Mouse (Mus musculus) myocyte (in vitro differentiated cells): ENCODE data around the gene Lrp11.

ENCODE experiments used
- CEBPB ChIP-seq: IDR thresholded peaks from 2 replicates; pipeline ENCODE4 v1.6.1; 2011; ENCODE audit warnings: mild to moderate bottlenecking, moderate library complexity; ENCODE audit not compliant: poor library complexity, insufficient read depth, severe bottlenecking
- E2F4 ChIP-seq: IDR thresholded peaks from one replicate; pipeline ENCODE4 v1.6.1; 2011; ENCODE audit warnings: mild to moderate bottlenecking, control low read depth, moderate library complexity; ENCODE audit not compliant: insufficient read depth
- MAX ChIP-seq: IDR thresholded peaks from one replicate; pipeline ENCODE4 v1.6.1; 2011; ENCODE audit warnings: low read depth, mild to moderate bottlenecking, control low read depth
- POLR2A ChIP-seq: IDR thresholded peaks from one replicate; pipeline ENCODE4 v1.6.1; 2011; ENCODE audit warnings: low read depth, mild to moderate bottlenecking, control low read depth, moderate library complexity; ENCODE audit not compliant: insufficient read length
- POLR2AphosphoS2 ChIP-seq: IDR thresholded peaks from one replicate; pipeline ENCODE4 v1.6.1; 2011; ENCODE audit warnings: low read depth, control low read depth; ENCODE audit not compliant: insufficient read length
- SRF ChIP-seq: IDR thresholded peaks from one replicate; pipeline ENCODE4 v1.6.1; 2011; ENCODE audit warnings: low read depth; ENCODE audit not compliant: control insufficient read depth, insufficient read length
- TCF3 ChIP-seq: IDR thresholded peaks from one replicate; pipeline ENCODE4 v1.6.1; 2011; ENCODE audit warnings: low read depth, control low read depth; ENCODE audit not compliant: insufficient read length
- USF1 ChIP-seq: IDR thresholded peaks from one replicate; pipeline ENCODE4 v1.6.1; 2011; ENCODE audit warnings: low read depth, mild to moderate bottlenecking, control low read depth, moderate library complexity

- no peak for TF ChIP-seq CEBPB
- TF ChIP-seq POLR2A: no peak
- no peak for TF ChIP-seq SRF
- TF ChIP-seq E2F4: no peak
- TF ChIP-seq USF1: no peak
- TF ChIP-seq POLR2AphosphoS2: no peak
- TF ChIP-seq TCF3: no peak
- TF ChIP-seq MAX: no peak
Observed at GRCm38 (mm10) chr10:7673673-7674072, 84.1 kb downstream of the Lrp11 start.
